ENCODE assay signal across 27 mouse cellular contexts in genomic region chr3:54630254-54630653, GRCm38 (mm10).
DNase-seq lines count a peak whose midpoint lies in the region; ATAC-seq lines count a peak whose summit lies in the region.
"Had no signal": no experiment of that assay in that cellular context is flagged by ENCODE, and none has a peak within 500 bp of the region (broad histone marks: within the 10 kb centered on the region; RNA-seq: fewer than 3 reads in every experiment).

No protein-coding gene starts in this region.

- DNase-seq in heart, adult 11 months, result peak; percentile 51
- DNase-seq in heart, adult 9 months (ENCODE audit: low spot score in 2 of 2), result no peak
- peak; percentile 36 to 41 for DNase-seq in spleen, postnatal 36 days (ENCODE audit: low spot score in 2 of 2)
- DNase-seq in spleen, adult 12 weeks (ENCODE audit: low spot score), result no peak
- DNase-seq in splenic B cell, adult 2 months (ENCODE audit: low read depth, low spot score), result peak; percentile 69
- DNase-seq in forebrain, embryonic 10.5 days (ENCODE audit: extremely low spot score, low spot score), result no peak
- DNase-seq in embryo, embryonic 11 days, result no peak
- DNase-seq: adrenal gland, postnatal 10 days; adrenal gland, postnatal 36 days; cerebellum, adult 18-20 months; cerebellum, adult 9-10 months; cerebellum, postnatal 14 days; gastrocnemius, postnatal 25 days; heart, postnatal 10 days; heart, postnatal 4 days had no signal

- no peaks in the 10 kb centered on the region for H3K36me3 ChIP-seq in splenic B cell, adult 2 months (ENCODE audit: control insufficient read depth, insufficient read depth, low read length, poor library complexity, severe bottlenecking)
- H3K36me3 ChIP-seq in forebrain, embryonic 10.5 days (replicated peaks), result no peaks in the 10 kb centered on the region
- H3K36me3 ChIP-seq: embryonic facial prominence, embryonic 12.5 days; embryonic facial prominence, embryonic 15.5 days; forebrain, embryonic 12.5 days; forebrain, embryonic 15.5 days; heart, embryonic 12.5 days; heart, embryonic 15.5 days had no signal

- H3K9me3 ChIP-seq in forebrain, embryonic 10.5 days, result peaks cover 17% of the 10 kb centered on the region; the same call in 1 of the 2 replicates
- H3K9me3 ChIP-seq: forebrain, embryonic 15.5 days; heart, embryonic 15.5 days had no signal

- H3K4me1 ChIP-seq in forebrain, embryonic 10.5 days, result no peaks in the 10 kb centered on the region
- H3K4me1 ChIP-seq: embryonic facial prominence, embryonic 12.5 days; embryonic facial prominence, embryonic 15.5 days; forebrain, embryonic 12.5 days; forebrain, embryonic 15.5 days; heart, embryonic 12.5 days; heart, embryonic 15.5 days had no signal

- no peak overlapping the region for H3K27ac ChIP-seq in forebrain, embryonic 10.5 days
- H3K27ac ChIP-seq: embryonic facial prominence, embryonic 12.5 days; embryonic facial prominence, embryonic 15.5 days; forebrain, embryonic 12.5 days; forebrain, embryonic 15.5 days; heart, embryonic 15.5 days; hindbrain, embryonic 14.5 days; hindbrain, postnatal 0 days had no signal

- H3K27me3 ChIP-seq in splenic B cell, adult 2 months (ENCODE audit: control insufficient read depth, insufficient read depth, low read length, poor library complexity, severe bottlenecking), result no peaks in the 10 kb centered on the region
- H3K27me3 ChIP-seq in forebrain, embryonic 10.5 days (ENCODE audit: poor library complexity, severe bottlenecking), result no peaks in the 10 kb centered on the region
- H3K27me3 ChIP-seq: embryonic facial prominence, embryonic 12.5 days; embryonic facial prominence, embryonic 15.5 days; forebrain, embryonic 12.5 days; forebrain, embryonic 15.5 days; heart, embryonic 12.5 days; heart, embryonic 15.5 days had no signal

- H3K4me3 ChIP-seq in forebrain, embryonic 10.5 days, result no peak overlapping the region
- H3K4me3 ChIP-seq: embryonic facial prominence, embryonic 12.5 days; embryonic facial prominence, embryonic 15.5 days; forebrain, embryonic 12.5 days; forebrain, embryonic 15.5 days; heart, embryonic 12.5 days; heart, embryonic 15.5 days had no signal

- 90% methylated on average over 7 of the region's 7 CpGs for WGBS in forebrain, embryonic 10.5 days

- peak; percentile 43; the same call in 1 of the 2 replicates for ATAC-seq in megakaryocyte, adult 5-6 weeks (ENCODE audit: poor library complexity, severe bottlenecking)
- ATAC-seq: activated CD4-positive, CD25-positive, alpha-beta regulatory T cell, adult 4 months; CD4-positive, CD25-positive, alpha-beta regulatory T cell, adult 4 months; forebrain, embryonic 15.5 days; hindbrain, postnatal 0 days; inflammation-experienced regulatory T-cells, adult 6 months had no signal

Comparison
In these comparisons a context has a peak if more than half of its experiments do, and no peak if none do; other contexts are left out.
1. DNase-seq: peak in heart, adult 11 months (single experiment), spleen, postnatal 36 days (2 of 2) and splenic B cell, adult 2 months (single experiment); none in heart, adult 9 months (0 of 2), spleen, adult 12 weeks (single experiment), forebrain, embryonic 10.5 days (single experiment) and embryo, embryonic 11 days (single experiment).